Mouse (Mus musculus): ENCODE measurements around the gene Wnt10b.

DNA sequence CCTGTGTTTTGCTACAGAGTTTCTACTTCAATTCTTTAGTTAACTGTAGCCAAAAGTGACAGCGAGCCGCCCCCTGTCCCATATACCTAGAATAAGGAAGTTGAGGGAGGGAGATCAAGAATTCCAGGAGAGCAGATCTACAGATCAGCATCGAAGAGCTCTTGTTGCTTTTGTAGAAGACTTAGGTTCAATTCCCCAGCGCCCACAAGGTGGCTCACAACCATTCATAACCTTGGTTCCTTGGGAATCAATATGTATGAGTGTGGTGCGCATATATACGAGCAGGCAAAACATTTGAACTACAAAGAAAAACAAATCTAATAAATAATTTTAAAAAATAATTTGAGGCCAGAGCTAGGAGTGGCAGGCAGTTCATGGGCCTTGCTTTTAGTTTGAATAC is 3.2 kb upstream of the Wnt10b start:
- no peak for TF ChIP-seq POLR2A (IDR thresholded peaks at IDR 0.05; ENCODE audit: extremely low read depth, insufficient read depth, low read length)
- no peak for TF ChIP-seq CTCF (IDR thresholded peaks at IDR 0.05; ENCODE audit: low read depth, low read length)
